Mouse (Mus musculus) adrenal gland, postnatal 25 days (tissue): ENCODE measurements around the gene Pea15a. TPM values are rescaled to one million over a fixed set of nuclear protein-coding genes. Genes with fewer than 3 reads are reported as not detected.
A peak's percentile ranks its signal among the peaks of the same experiment; 100 is the strongest.
"Not testable (repeated sequence)": the region's sequence is repeated elsewhere in the genome, so short reads cannot be mapped to it uniquely, and the experiment has no call there.

ENCODE experiments used
- DNase-seq: peaks from one replicate; pipeline ENCODE4 v3.0.0; 2021; ENCODE audit warnings: mixed read lengths
- long read RNA-seq: library from polyadenylated mRNA; stranded (forward); transcript quantifications from one replicate; pipeline ENCODE4 v2.0.0, GENCODE M21; 2021
- total RNA-seq: library from RNA; stranded (reverse); gene quantifications from 2 replicates; pipeline ENCODE4 v1.2.3, GENCODE M21; 2021

The Pea15a gene
- 48.3 and 52.1 TPM in 2 replicates for total RNA-seq
- long read RNA-seq, transcript Pea15a-201 (4 exons, 2,501 nt), result major isoform, 83 of 121 reads
- long read RNA-seq, transcript Pea15a-203 (2 exons, 980 nt), result minor isoform, 17 of 121 reads
- long read RNA-seq, partial matches to known transcripts, result 6 of 121 reads
- long read RNA-seq, other reads (novel, unspliced or antisense), result 15 of 121 reads

GRCm38 (mm10) chr1:172206141-172206917 lies at the start of gene Pea15a:
Gene Pea15a, minus strand, starts transcription at chr1:172206804.
- DNase-seq, result peak; percentile 87

- peak; percentile 16 for DNase-seq
Observed at GRCm38 (mm10) chr1:172247679-172248078, 41.1 kb upstream of the Pea15a start.

- DNase-seq, result no peak
Observed at GRCm38 (mm10) chr1:172247216-172247615, 40.6 kb upstream of the Pea15a start.

DNA sequence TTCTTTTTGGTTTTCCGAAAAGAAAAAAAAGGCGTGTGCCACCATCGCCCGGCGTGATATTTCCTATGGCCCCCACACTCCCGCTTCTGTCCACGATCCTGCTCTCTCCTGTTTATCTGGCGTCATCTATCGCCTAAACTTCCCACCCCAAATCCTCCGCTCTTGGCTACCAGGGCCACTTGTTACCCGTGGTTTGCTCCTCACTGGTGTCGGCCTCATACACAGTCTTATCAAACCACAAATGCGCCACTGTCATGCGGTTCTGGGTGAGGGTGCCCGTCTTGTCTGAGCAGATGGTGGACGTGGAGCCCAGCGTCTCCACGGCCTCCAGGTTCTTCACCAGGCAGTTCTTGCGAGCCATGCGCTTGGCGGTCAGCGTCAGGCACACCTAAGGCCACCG lies 38.0 kb upstream of the Pea15a start:
- not testable (repeated sequence) for DNase-seq

DNA sequence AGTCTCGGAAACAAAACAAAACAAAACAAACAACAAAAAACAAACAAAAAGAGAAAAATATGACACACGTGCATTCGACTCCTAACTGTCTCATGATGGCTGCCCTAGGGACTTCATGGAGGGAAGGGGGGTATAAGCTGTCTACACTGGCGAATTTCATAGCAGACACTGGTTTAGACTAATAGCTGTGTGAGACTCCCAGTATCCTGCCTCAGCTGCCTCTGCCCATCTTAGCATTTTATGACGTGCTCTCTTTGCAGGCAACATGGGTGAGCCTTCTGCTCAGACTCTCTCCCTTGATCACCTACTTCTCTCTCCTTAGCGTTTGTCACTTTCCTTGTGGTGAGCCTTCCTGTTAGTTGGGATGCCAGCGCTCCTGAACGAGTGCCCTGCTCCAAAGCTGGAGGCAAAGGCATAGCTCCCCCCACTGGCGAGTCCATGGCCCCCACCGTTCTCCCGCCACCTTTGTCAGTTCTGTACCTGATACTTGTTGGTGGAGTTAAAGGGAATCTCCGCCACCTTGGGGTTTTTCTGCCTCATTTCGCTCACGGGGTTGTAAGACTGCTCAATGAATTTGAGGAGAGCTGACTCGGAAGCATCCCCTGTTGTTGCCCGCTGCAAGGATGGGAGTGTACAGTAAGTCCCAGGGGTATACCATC lies 37.1 kb upstream of the Pea15a start:
- peak; percentile 22 for DNase-seq

DNA sequence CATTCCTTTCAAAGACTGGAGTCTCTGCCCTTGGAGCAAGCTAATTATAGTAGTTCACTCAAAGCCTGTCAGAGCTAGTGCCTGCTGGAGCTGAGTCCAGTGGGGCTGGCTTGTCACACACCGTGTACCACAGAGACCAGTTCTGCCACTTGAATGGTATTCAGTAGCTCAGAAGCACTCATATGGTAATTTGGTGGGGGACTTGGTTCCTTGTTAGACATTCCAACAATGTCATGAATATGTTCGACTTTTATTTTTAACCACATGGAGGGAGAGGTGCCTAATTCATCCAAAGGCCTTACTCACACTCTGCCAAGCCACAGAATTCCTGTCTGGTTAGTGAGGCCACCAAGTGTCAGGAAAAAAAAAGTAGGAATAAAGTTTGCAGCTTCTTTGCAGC lies 35.8 kb upstream of the Pea15a start:
- no peak for DNase-seq

GRCm38 (mm10) chr1:172240945-172241708 lies 34.5 kb upstream of the Pea15a start:
- DNase-seq, result no peak

DNA sequence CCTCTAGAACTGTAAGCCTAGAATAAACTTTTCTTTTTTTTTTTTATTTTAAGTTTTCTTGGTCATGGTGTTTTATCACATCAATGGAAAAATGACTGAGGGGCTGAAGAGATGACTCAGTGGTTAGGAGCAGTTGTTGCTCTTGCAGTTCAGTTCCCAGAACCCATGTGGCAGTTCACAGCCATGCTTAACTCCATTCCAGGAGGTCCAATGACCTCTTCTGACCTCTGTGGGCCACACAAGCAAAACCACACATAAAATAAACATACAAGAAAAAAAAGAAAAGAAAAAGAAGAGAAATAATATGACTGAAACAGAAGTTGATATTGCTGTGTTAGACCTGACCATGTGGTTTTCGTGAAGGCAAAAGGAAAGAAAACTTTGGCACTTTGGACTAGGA lies 22.6 kb upstream of the Pea15a start:
- no peak for DNase-seq

GRCm38 (mm10) chr1:172228209-172228608 lies 21.6 kb upstream of the Pea15a start:
- DNase-seq, result peak; percentile 46

- no peak for DNase-seq
Observed at GRCm38 (mm10) chr1:172221297-172222063, 14.9 kb upstream of the Pea15a start.

GRCm38 (mm10) chr1:172220414-172220813 lies 13.8 kb upstream of the Pea15a start:
- peak; percentile 37 for DNase-seq

DNA sequence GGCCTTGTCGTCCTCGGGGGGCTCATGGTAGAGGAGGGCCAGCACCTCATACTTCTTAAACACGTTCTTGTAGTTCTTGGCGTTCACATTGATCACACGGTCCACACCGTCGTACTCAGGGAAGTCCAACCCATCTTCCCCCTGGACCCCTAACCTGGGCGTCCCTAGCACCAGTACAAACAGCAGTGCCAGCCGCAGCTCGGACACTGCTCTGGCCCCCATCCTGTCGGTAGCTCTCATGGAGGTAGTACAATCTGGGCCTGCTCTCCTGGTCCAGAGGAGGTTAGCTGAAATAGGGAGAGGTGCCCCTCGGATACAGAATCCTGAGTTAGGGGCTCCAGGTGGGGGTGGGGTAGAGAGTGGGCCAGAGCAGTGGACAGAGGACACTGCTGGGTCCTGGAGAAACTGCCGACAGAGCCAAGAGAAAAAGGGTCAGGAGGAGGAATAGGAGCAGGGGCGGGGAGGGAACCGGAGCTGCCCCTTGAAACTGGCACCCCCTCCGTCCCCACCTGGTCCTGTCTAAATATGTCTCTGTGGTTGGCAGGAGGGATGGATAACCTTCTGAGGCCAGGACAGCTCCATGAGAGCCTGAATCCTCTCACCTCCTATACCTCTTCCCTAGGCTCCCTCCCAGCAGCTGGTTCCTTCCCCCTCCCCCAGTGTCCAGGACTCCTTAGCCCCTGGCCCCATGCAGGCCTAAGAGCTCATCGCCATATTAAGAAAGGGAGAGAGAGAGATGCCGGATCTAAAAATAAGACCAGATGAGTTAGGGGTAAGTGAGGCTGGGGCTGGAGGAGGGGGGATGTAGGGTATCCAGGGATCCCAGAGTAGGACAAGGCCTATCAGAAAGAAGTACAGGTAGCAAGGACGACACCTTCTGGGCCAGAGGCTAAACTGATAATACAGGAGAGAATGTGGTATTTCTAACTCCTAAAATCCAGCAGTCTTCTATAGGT lies 13.1 kb upstream of the Pea15a start, which contains the start of gene Casq1:
TSS of gene Casq1 (minus strand) at position 418 of the 956 bp plus-strand sequence.
- DNase-seq, result no peak

- DNase-seq, result no peak
Observed at GRCm38 (mm10) chr1:172218164-172218910, 11.7 kb upstream of the Pea15a start.

DNA sequence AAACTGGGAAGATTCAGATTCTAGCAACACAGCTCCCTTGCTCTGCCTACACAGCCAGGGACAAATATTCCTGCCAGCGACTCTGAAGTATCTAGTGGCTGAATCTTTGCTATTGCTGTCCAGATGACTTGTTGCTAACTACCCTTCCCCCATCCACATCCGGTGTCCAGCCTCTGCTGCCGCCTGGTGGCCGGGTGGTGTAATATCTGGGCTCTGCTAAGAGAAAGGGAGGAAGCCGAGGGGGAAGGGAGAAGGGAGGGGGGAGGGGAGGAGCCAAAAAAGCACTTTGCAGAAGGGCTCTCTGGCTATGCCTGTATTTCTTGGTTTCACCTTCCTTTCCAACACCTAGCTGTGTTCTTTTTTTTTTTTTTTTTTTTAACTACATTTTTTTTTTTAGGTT lies 10.5 kb upstream of the Pea15a start:
- peak; percentile 92 for DNase-seq

DNA sequence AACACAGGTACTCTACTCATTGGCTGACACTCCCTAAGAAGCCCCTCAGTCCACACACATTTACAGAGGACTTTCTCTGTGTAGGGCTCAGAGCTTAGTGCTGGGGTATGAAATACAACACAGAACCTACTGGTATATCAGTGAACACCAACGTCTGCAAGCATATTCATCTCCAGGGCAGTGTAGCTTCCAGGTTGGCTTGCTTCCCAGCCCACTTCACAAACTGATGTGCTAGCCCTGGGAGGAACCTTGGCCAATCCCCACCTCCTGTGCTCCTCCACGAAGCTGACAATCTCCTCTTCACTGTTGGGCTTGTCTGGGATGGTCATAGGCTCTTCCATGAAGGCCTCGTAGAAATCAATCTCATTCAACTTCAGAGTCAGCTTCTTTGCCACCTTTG lies 8.1 kb upstream of the Pea15a start:
- no peak for DNase-seq

- no peak for DNase-seq
Observed at GRCm38 (mm10) chr1:172213771-172214170, 7.2 kb upstream of the Pea15a start.

GRCm38 (mm10) chr1:172212776-172213175 lies 6.2 kb upstream of the Pea15a start:
- DNase-seq, result no peak

DNA sequence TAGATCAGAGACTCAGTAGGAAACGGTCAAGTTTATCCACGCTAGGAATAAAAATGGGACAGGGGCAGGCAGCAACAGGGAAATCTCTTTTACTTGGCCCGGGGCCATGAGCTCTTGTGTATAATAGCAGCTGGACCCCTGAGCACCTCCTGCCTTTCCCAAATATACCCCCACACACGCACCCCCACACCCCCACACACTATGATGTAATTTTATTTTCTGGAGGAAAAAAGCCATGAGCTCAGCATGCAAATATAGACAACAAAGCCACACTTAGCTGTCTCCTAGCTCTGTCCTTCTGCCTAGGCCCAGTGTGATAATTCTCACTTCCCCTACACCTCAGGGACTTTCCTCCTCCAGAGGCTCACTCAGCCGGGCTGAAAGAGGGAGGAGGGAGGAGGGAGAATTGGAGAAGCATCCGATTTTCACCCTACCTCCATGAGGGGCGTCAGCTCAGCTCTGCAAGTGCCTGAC lies 544 bp upstream of the Pea15a start:
- no peak for DNase-seq

- DNase-seq, result no peak
Observed at GRCm38 (mm10) chr1:172205741-172206087, 890 bp downstream of the Pea15a start.
